Mouse (Mus musculus): ENCODE results near the gene Gm11938.
"Not testable (repeated sequence)": the region's sequence is repeated elsewhere in the genome, so short reads cannot be mapped to it uniquely, and the experiment has no call there.

The Gm11938 gene

GRCm38 (mm10) chr11:99603208-99603607 is at the start of gene Gm11938:
Gene Gm11938, minus strand, starts transcription at chr11:99603308.
- not testable (repeated sequence) for DNase-seq (ENCODE audit: low spot score)

- no peak for DNase-seq (ENCODE audit: low spot score)
Observed at GRCm38 (mm10) chr11:99650136-99650535, 47.0 kb upstream of the Gm11938 start, which contains the start of gene Gm11555. Gene Gm11555, minus strand, starts transcription at chr11:99650236.

- DNase-seq (ENCODE audit: low spot score) = no peak
Observed at GRCm38 (mm10) chr11:99646444-99646843, 43.3 kb upstream of the Gm11938 start.

GRCm38 (mm10) chr11:99644351-99644750 is 41.2 kb upstream of the Gm11938 start:
- DNase-seq (ENCODE audit: low spot score) = no peak

GRCm38 (mm10) chr11:99643635-99644139 is 40.6 kb upstream of the Gm11938 start, which contains the start of gene Krtap4-7:
Gene Krtap4-7, minus strand, starts transcription at chr11:99644089.
- not testable (repeated sequence) for DNase-seq (ENCODE audit: low spot score)

GRCm38 (mm10) chr11:99640926-99641325 is 37.8 kb upstream of the Gm11938 start:
- DNase-seq (ENCODE audit: low spot score) = no peak

GRCm38 (mm10) chr11:99637086-99637485 is 34.0 kb upstream of the Gm11938 start:
- DNase-seq (ENCODE audit: low spot score) = peak; percentile 26

GRCm38 (mm10) chr11:99634653-99635134 is 31.6 kb upstream of the Gm11938 start, which contains the start of gene Krtap4-2:
Gene Krtap4-2, minus strand, starts transcription at chr11:99635084.
- no peak for DNase-seq (ENCODE audit: low spot score)

GRCm38 (mm10) chr11:99633293-99633692 is 30.2 kb upstream of the Gm11938 start:
- DNase-seq (ENCODE audit: low spot score) = no peak

- DNase-seq (ENCODE audit: low spot score) = no peak
Observed at GRCm38 (mm10) chr11:99630890-99631289, 27.8 kb upstream of the Gm11938 start.

GRCm38 (mm10) chr11:99628138-99628537 is 25.0 kb upstream of the Gm11938 start, which contains the start of gene Krtap4-1:
Gene Krtap4-1, minus strand, starts transcription at chr11:99628238.
- DNase-seq (ENCODE audit: low spot score) = no peak

GRCm38 (mm10) chr11:99620335-99620734 is 17.2 kb upstream of the Gm11938 start, which contains the start of gene Gm11562:
Gene Gm11562, minus strand, starts transcription at chr11:99620435.
- no peak for DNase-seq (ENCODE audit: low spot score)

GRCm38 (mm10) chr11:99614796-99615363 is 11.8 kb upstream of the Gm11938 start, which contains the start of gene Krtap2-4:
Gene Krtap2-4, minus strand, starts transcription at chr11:99614846.
- no peak for DNase-seq (ENCODE audit: low spot score)

- not testable (repeated sequence) for DNase-seq (ENCODE audit: low spot score)
Observed at GRCm38 (mm10) chr11:99610089-99610488, 7.0 kb upstream of the Gm11938 start, which contains the start of gene Gm11937. Gene Gm11937, minus strand, starts transcription at chr11:99610189.

- peak; percentile 15 for DNase-seq (ENCODE audit: low spot score)
Observed at GRCm38 (mm10) chr11:99609126-99609525, 6.0 kb upstream of the Gm11938 start.

- DNase-seq (ENCODE audit: low spot score) = not testable (repeated sequence)
Observed at GRCm38 (mm10) chr11:99597742-99598141, 5.4 kb downstream of the Gm11938 start, which contains the start of gene Krtap9-3. Gene Krtap9-3, minus strand, starts transcription at chr11:99598105.

GRCm38 (mm10) chr11:99590981-99591380 is 12.1 kb downstream of the Gm11938 start, which contains the start of gene Krtap1-3:
Gene Krtap1-3, minus strand, starts transcription at chr11:99591339.
- no peak for DNase-seq (ENCODE audit: low spot score)

GRCm38 (mm10) chr11:99585096-99585495 is 18.0 kb downstream of the Gm11938 start:
- DNase-seq (ENCODE audit: low spot score) = no peak

GRCm38 (mm10) chr11:99583245-99583704 is 19.8 kb downstream of the Gm11938 start, which contains the start of gene Krtap1-4:
Gene Krtap1-4, minus strand, starts transcription at chr11:99583654.
- DNase-seq (ENCODE audit: low spot score) = no peak

GRCm38 (mm10) chr11:99581564-99581963 is 21.5 kb downstream of the Gm11938 start:
- DNase-seq (ENCODE audit: low spot score) = no peak

- no peak for DNase-seq (ENCODE audit: low spot score)
Observed at GRCm38 (mm10) chr11:99581051-99581450, 22.1 kb downstream of the Gm11938 start.

GRCm38 (mm10) chr11:99580636-99581035 is 22.5 kb downstream of the Gm11938 start, which contains the start of gene Krtap1-5:
Gene Krtap1-5, minus strand, starts transcription at chr11:99581016.
- no peak for DNase-seq (ENCODE audit: low spot score)

GRCm38 (mm10) chr11:99574106-99574505 is 29.0 kb downstream of the Gm11938 start:
- DNase-seq (ENCODE audit: low spot score) = no peak

Measured in left cerebral cortex, adult 11 months (tissue).